Mouse (Mus musculus): ENCODE results near the gene Prss50. TPM values are rescaled to one million over a fixed set of nuclear protein-coding genes. Genes with fewer than 3 reads are reported as not detected.

Prss50 gene
- total RNA-seq, 2 experiments from 2014 or later: not detected

DNA sequence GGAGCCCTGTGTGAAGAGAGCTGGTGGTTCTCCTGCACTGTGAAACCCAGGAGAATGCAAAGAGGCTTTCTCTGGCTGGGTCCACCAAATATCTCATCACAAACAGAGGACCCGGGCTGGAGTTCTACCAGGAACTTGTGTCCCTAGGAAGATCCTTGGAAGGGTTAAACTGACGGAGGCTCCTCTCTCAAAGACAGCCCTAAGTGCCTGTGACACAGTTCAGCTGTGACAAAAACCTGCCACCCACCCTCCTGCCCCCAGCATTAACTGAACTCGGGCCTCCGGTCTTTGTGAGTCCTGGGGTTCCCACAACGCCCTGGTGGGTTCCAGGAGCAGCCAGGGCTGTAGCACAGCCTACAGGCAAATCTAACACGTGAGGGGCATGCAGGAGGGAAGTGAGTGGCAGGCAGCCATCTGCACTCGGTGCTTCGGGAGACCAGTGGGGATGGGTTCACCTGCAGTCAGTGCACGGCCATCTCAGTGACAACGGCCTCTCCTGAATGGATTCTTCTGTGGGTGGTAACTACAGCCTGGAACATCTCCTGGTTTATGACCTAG, 41.8 kb downstream of the Prss50 start:
- intact Hi-C loops (cut with DNase I): no loop called here
- DNase-seq: no peak

DNA sequence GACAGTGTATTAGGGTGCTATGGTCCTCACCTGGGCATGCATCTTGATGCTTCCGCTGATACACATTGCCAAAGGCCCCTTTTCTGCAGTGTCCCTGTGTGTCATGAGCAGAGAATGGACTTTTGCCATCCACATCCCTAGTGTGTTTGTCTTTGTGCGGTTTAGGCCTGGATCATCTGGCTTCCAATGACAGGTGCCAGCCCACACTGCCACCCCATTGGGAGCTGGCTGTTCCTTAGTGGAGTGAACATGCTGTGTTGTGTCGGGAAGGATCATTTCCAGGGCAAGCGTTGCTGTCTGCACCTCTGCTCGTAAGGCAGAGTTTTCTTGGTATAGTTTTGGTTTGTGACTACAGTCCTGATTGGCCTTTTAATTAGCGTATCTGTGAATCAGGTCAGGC, 43.4 kb downstream of the Prss50 start:
- intact Hi-C loops (cut with DNase I): no loop called here
- DNase-seq: peak; percentile 58

DNA sequence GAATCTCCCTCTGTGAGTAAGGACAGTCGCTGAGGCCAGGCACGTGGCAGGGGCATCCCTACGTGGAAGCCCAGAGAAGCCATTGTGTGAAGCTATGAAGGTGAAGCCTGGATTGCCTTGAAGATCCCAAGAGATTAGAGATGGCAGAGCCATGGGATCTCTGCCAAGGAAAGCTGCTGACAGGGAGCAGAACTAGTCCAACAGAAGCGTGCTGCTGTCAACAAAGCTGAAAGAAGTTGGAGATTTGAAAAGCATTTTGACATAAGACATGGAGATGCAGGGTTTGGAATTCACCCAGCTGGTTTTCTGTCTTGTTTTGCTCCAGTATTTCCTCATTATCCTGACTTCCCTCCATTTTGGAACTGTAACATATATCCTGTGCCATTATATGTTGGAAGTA, 44.5 kb downstream of the Prss50 start:
- no peak for DNase-seq
- intact Hi-C loops (cut with DNase I): no loop called here

DNA sequence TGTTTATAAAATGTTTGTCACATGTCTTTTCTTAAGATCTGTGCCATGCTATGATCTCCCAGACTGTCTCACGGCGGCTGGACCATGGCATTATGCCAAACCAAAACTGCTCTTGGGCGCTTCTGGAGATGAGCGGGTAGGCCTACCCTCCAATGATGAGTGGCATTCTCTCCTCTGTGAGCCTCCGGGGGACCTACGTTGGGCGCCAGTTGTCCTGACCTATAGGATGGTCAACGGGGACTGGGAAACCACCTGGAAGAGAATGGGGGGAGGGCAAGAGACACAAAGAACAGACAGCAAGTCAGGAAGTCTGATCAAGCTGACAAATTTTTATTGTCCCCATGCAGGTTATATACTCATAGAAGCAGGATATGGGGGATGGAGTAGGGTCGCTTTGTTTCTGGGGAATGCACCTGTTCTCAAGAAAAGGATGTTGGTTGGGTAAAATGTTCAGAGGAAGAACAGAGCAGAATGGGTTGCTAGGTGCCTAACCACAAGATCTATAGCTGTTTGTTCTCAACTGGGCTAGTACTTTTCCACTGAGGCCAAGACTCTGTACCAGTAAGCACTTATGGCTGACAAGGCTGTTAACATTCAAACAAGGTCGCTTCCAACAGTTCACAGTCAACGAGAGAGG, 49.6 kb downstream of the Prss50 start:
- no peak for DNase-seq
- intact Hi-C loops (cut with DNase I): no loop called here

- intact Hi-C loops (cut with DNase I): no loop called here
Measured at GRCm38 (mm10) chr9:110907838-110908630, 50.3 kb downstream of the Prss50 start.

DNA sequence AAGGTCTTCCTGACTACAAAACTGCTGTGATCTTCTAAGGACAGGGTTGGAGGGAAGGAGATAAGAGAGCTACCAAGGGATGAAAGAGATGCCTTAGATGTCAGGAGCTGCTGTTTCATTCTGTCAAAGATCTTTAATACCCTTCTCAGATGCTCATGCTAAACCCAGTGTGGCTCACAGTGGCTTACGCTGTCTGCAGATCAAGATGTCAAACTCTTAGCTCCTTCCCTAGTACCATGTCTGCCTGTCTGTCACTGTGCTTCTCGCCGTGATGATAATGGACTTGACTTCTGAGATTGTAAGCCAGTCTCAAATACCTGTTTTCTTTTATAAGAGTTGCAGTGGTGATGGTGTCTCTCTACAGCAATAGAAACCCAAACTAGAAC, 50.9 kb downstream of the Prss50 start:
- intact Hi-C loops (cut with DNase I): no loop called here
- DNase-seq: no peak

More at GRCm38 (mm10) chr9:110907838-110908630, 50.3 kb downstream of the Prss50 start:
- DNase-seq: no peak

GRCm38 (mm10) chr9:110909371-110909967, 51.7 kb downstream of the Prss50 start:
- intact Hi-C loops (cut with DNase I): no loop called here
- DNase-seq: no peak

Other genes with a start within 250 kb of the Prss50 start
- gene Nradd, start 233.5 kb upstream of the Prss50 start, total RNA-seq (2021): 1 to 10 TPM; 5.9 to 8.6 TPM
- gene Nbeal2, start 203.8 kb upstream of the Prss50 start, total RNA-seq (2021): 10 to 100 TPM; 13.0 to 14.6 TPM
- 10 to 100 TPM; 43.1 to 46.6 TPM for gene Ccdc12, start 201.5 kb upstream of the Prss50 start, total RNA-seq (2021)
- gene Myl3, start 116.1 kb upstream of the Prss50 start, total RNA-seq (2021): 1 to 10 TPM in 1 of 2 experiments, under 1 TPM in 1; 0.87 to 1.1 TPM
- 10 to 100 TPM; 11.2 to 11.6 TPM for gene Pth1r, start 110.8 kb upstream of the Prss50 start, total RNA-seq (2021)
- gene Prss42, start 59.8 kb upstream of the Prss50 start, total RNA-seq (2021): not detected
- not detected for gene Prss44, start 44.0 kb upstream of the Prss50 start, total RNA-seq (2021)
- not detected for gene Prss43, start 31.3 kb upstream of the Prss50 start, total RNA-seq (2021)
- gene Prss45, start 23.4 kb upstream of the Prss50 start, total RNA-seq (2021): under 1 TPM in 1 of 2 experiments, not detected in 1; 0.52 TPM
- not detected for gene Prss46, start 13.5 kb upstream of the Prss50 start, total RNA-seq (2021)
- 1 to 10 TPM; 4.4 to 5.9 TPM for gene Als2cl, start 21.9 kb downstream of the Prss50 start, total RNA-seq (2021)
- 1 to 10 TPM; 2.8 to 3.4 TPM for gene Tmie, start 22.1 kb downstream of the Prss50 start, total RNA-seq (2021)
- gene Fam240a, start 58.9 kb downstream of the Prss50 start, total RNA-seq (2021): not detected
- gene Tdgf1, start 88.2 kb downstream of the Prss50 start, total RNA-seq (2021): under 1 TPM in 1 of 2 experiments, not detected in 1; 0.54 TPM
- gene Lrrc2, start 93.6 kb downstream of the Prss50 start, total RNA-seq (2021): under 1 TPM; 0.46 to 0.48 TPM
- under 1 TPM; 0.28 to 0.48 TPM for gene Rtp3, start 132.6 kb downstream of the Prss50 start, total RNA-seq (2021)
- gene Ltf, start 161.3 kb downstream of the Prss50 start, total RNA-seq (2021): 1 to 10 TPM in 1 of 2 experiments, under 1 TPM in 1; 0.91 to 1.7 TPM
- gene Ccrl2, start 199.6 kb downstream of the Prss50 start, total RNA-seq (2021): under 1 TPM; 0.48 to 0.98 TPM

All from left cerebral cortex, postnatal 4 days (tissue).